ENCODE assay signal across 9 mouse cellular contexts in the genomic region with DNA sequence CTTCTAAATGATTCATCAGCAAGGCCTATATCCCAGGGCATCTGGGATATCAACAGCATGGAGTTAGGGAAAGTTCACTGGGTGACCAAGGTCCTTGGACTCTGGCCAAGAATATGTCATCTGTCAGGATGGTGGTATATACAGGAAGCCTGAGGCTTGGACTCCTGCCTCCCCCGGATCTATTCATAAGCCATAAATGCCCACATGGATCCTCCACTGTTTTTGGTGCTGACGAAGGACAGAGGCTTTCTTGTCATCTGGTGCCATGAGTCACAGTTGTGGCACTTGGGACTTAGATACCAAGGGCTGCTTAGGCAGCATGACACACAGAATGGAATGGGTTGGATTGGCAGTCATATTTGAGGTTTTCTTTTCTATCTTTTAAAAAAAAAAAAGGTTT.
DNase-seq lines count a peak whose midpoint lies in the region; ATAC-seq and TF ChIP-seq lines count a peak whose summit lies in the region.
"Had no signal": no experiment of that assay in that cellular context is flagged by ENCODE, and none has a peak within 500 bp of the region (broad histone marks: within the 10 kb centered on the region; RNA-seq: fewer than 3 reads in every experiment).

No protein-coding gene starts in this region.

- H3K4me2 ChIP-seq in forebrain, embryonic 14.5 days (ENCODE audit: low read length), result no peak overlapping the region
- H3K4me2 ChIP-seq in forebrain, embryonic 15.5 days (replicated peaks), result no peak overlapping the region
- H3K4me2 ChIP-seq in lung, embryonic 15.5 days, result no peak overlapping the region
- H3K4me2 ChIP-seq in hindbrain, embryonic 13.5 days, result no peak overlapping the region
- no peak overlapping the region for H3K4me2 ChIP-seq in stomach, embryonic 16.5 days (ENCODE audit: low read depth, low read length)

- no peak overlapping the region for H3K27ac ChIP-seq in forebrain, embryonic 14.5 days (ENCODE audit: low read depth, low read length)
- no peak overlapping the region for H3K27ac ChIP-seq in forebrain, embryonic 15.5 days (replicated peaks)
- H3K27ac ChIP-seq in lung, embryonic 15.5 days, result no peak overlapping the region
- H3K27ac ChIP-seq in hindbrain, embryonic 13.5 days, result no peak overlapping the region
- no peak overlapping the region for H3K27ac ChIP-seq in stomach, embryonic 16.5 days (ENCODE audit: low read length)

- H3K4me1 ChIP-seq in forebrain, embryonic 14.5 days (ENCODE audit: control insufficient read depth, insufficient read depth, low read length), result no peaks in the 10 kb centered on the region
- 0 out of 2 replicates have a peak, but pooled peaks cover 3% of the 10 kb centered on the region for H3K4me1 ChIP-seq in forebrain, embryonic 15.5 days
- H3K4me1 ChIP-seq in lung, embryonic 15.5 days, result 0 out of 2 replicates have a peak, but pooled peaks cover 3% of the 10 kb centered on the region
- no peaks in the 10 kb centered on the region for H3K4me1 ChIP-seq in lung, adult 2 months (ENCODE audit: control insufficient read depth, insufficient read depth, low read length)
- H3K4me1 ChIP-seq in hindbrain, embryonic 13.5 days (replicated peaks), result no peaks in the 10 kb centered on the region
- no peaks in the 10 kb centered on the region for H3K4me1 ChIP-seq in stomach, embryonic 16.5 days (ENCODE audit: control insufficient read depth, insufficient read depth, low read length)

- peak; percentile 17 for DNase-seq in forebrain, embryonic 14.5 days (ENCODE audit: low spot score)
- DNase-seq in lung, adult 2 months, result no peak
- DNase-seq in spleen, postnatal 14 days (ENCODE audit: low spot score in 2 of 2), result no peak
- DNase-seq in cerebellum, postnatal 36 days, result no peak
- DNase-seq: thymus, postnatal 25 days had no signal

- no peak for TF ChIP-seq POLR2A in lung, adult 2 months (IDR thresholded peaks at IDR 0.05; ENCODE audit: borderline replicate concordance, extremely low read depth, low read depth, low read length)

- ATAC-seq in forebrain, embryonic 14.5 days, result peak; percentile 61
- no peak for ATAC-seq in forebrain, embryonic 15.5 days (replicated peaks)
- 0 out of 2 replicates have a peak, but pooled peaks have one; percentile 46 for ATAC-seq in lung, embryonic 15.5 days (ENCODE audit: borderline replicate concordance, extremely low read depth, low FRiP score, low TSS enrichment)
- ATAC-seq in hindbrain, embryonic 13.5 days (ENCODE audit: low FRiP score), result peak; percentile 54
- peak; percentile 56; the same call in 1 of the 2 replicates for ATAC-seq in stomach, embryonic 16.5 days (ENCODE audit: insufficient read depth, low FRiP score)

- no peaks in the 10 kb centered on the region for H3K27me3 ChIP-seq in forebrain, embryonic 14.5 days (replicated peaks; ENCODE audit: control insufficient read depth, insufficient read depth, low read length)
- no peaks in the 10 kb centered on the region for H3K27me3 ChIP-seq in forebrain, embryonic 15.5 days
- H3K27me3 ChIP-seq in lung, embryonic 15.5 days, result no peaks in the 10 kb centered on the region
- no peaks in the 10 kb centered on the region for H3K27me3 ChIP-seq in hindbrain, embryonic 13.5 days
- H3K27me3 ChIP-seq in stomach, embryonic 16.5 days (ENCODE audit: control insufficient read depth, insufficient read depth, low read length), result no peaks in the 10 kb centered on the region

- TF ChIP-seq CTCF in lung, adult 2 months (IDR thresholded peaks at IDR 0.05; ENCODE audit: insufficient read depth, low read length), result no peak

- no peaks in the 10 kb centered on the region for H3K36me3 ChIP-seq in forebrain, embryonic 14.5 days (ENCODE audit: control insufficient read depth, insufficient read depth, low read length)
- no peaks in the 10 kb centered on the region for H3K36me3 ChIP-seq in forebrain, embryonic 15.5 days
- H3K36me3 ChIP-seq in lung, embryonic 15.5 days, result no peaks in the 10 kb centered on the region
- H3K36me3 ChIP-seq in hindbrain, embryonic 13.5 days, result no peaks in the 10 kb centered on the region
- H3K36me3 ChIP-seq in stomach, embryonic 16.5 days (ENCODE audit: control insufficient read depth, insufficient read depth, low read length), result no peaks in the 10 kb centered on the region

- no peak overlapping the region for H3K9ac ChIP-seq in forebrain, embryonic 14.5 days (ENCODE audit: low read length)
- no peak overlapping the region for H3K9ac ChIP-seq in forebrain, embryonic 15.5 days (replicated peaks)
- no peak overlapping the region for H3K9ac ChIP-seq in lung, embryonic 15.5 days
- H3K9ac ChIP-seq in hindbrain, embryonic 13.5 days, result no peak overlapping the region
- no peak overlapping the region for H3K9ac ChIP-seq in stomach, embryonic 16.5 days (ENCODE audit: low read length)

- 42% methylated on average over 2 of the region's 2 CpGs for WGBS in forebrain, embryonic 14.5 days
- WGBS in forebrain, embryonic 15.5 days, result 32% methylated on average over 2 of the region's 2 CpGs
- 29% methylated on average over 2 of the region's 2 CpGs for WGBS in lung, embryonic 15.5 days
- WGBS in lung, adult 2 months, result 23% methylated on average over 2 of the region's 2 CpGs
- 38% methylated on average over 2 of the region's 2 CpGs for WGBS in hindbrain, embryonic 13.5 days
- 27% methylated on average over 2 of the region's 2 CpGs for WGBS in stomach, embryonic 16.5 days

- no peaks in the 10 kb centered on the region for H3K9me3 ChIP-seq in forebrain, embryonic 14.5 days (replicated peaks; ENCODE audit: control insufficient read depth, low read length)
- no peaks in the 10 kb centered on the region for H3K9me3 ChIP-seq in forebrain, embryonic 15.5 days
- H3K9me3 ChIP-seq in lung, embryonic 15.5 days, result no peaks in the 10 kb centered on the region
- no peaks in the 10 kb centered on the region for H3K9me3 ChIP-seq in hindbrain, embryonic 13.5 days
- no peaks in the 10 kb centered on the region for H3K9me3 ChIP-seq in stomach, embryonic 16.5 days (replicated peaks; ENCODE audit: control insufficient read depth, low read length)

- no peak overlapping the region for H3K4me3 ChIP-seq in forebrain, embryonic 14.5 days (ENCODE audit: low read depth, low read length)
- no peak overlapping the region for H3K4me3 ChIP-seq in forebrain, embryonic 15.5 days
- H3K4me3 ChIP-seq in lung, embryonic 15.5 days, result no peak overlapping the region
- H3K4me3 ChIP-seq in lung, adult 2 months (replicated peaks; ENCODE audit: extremely low read depth, low read depth, low read length), result no peak overlapping the region
- H3K4me3 ChIP-seq in hindbrain, embryonic 13.5 days, result no peak overlapping the region
- no peak overlapping the region for H3K4me3 ChIP-seq in stomach, embryonic 16.5 days (replicated peaks; ENCODE audit: low read length)
